Mouse (Mus musculus) layer of hippocampus, adult 18-20 months (tissue): Measurements from ENCODE around the gene Otp. TPM values are rescaled to one million over a fixed set of nuclear protein-coding genes. Genes with fewer than 3 reads are reported as not detected.

Experiments used
- DNase-seq, 2 experiments: peaks; one replicate each; pipeline ENCODE4 v3.0.0; 2022; ENCODE audit warnings: low spot score in 2 of 2
- long read RNA-seq: library from polyadenylated mRNA; stranded (forward); transcript quantifications from one replicate; pipeline ENCODE4 v2.0.0, GENCODE M21; 2021
- total RNA-seq, 2 experiments: library from RNA; stranded (reverse); gene quantifications; 2 replicates each; pipeline ENCODE4 v1.2.3; 2021

The Otp gene
- not detected for total RNA-seq
- long read RNA-seq = 0 reads

- no peak for DNase-seq
Observed at GRCm38 (mm10) chr13:94875396-94875880, at the start of gene Otp. Otp (plus strand) TSS chr13:94875602.

- no peak for DNase-seq
Observed at GRCm38 (mm10) chr13:94826389-94826788, 49.0 kb upstream of the Otp start.

DNA sequence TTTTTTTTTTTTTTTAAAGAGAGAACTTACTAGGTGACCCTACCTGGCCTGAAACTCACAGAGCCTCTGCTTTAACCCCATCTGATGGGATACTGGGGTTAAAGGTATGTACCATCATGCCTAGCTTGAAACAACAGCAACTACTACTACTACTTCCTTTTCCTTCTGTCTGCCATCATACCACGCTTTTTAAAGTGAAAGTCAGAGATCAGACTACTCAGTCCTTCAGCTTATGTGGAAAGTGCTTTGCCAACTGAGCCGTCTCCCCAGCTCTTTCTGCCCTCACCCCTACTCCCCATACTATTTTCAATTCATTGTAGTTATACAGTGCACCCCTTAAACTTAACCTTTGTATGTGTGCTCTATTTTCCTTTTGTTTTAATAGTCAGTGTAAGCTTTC is 48.4 kb upstream of the Otp start:
- DNase-seq = no peak

GRCm38 (mm10) chr13:94827847-94828246 is 47.6 kb upstream of the Otp start:
- DNase-seq = no peak

DNA sequence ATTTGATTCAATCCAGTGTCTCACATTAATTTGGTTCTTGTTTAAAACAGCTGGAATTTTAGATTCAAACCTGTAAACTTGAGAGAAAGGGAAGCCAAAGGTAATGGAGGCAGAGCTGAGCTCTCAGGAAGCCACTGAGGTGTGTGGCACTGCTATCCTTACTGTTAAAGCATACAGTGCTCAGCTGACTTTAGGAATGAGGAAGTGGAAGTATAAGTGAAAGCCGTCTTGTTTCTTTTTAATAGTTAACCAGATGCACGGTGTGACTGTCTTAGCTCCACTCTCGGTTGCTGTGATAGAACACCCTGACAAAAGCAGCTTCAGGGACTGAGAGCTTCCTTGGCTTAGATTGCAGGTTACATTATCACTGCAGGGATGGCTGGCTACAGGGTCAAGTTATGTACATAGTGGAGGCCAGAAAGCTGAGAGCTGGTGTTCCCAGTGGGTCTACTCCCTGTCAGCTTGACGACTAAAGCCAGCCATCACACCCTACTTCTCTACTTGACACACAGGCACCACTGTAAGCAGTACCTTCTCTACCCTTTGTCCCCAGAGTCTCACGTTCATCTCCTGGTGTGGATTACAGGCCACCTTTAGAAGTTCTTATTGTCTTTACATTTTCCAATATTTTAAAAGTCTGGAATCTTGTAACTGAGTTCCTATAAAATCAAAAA is 37.2 kb upstream of the Otp start:
- DNase-seq = no peak

GRCm38 (mm10) chr13:94838756-94839337 is 36.6 kb upstream of the Otp start:
- DNase-seq = peak in 1 of 2 experiments; percentile 19

DNA sequence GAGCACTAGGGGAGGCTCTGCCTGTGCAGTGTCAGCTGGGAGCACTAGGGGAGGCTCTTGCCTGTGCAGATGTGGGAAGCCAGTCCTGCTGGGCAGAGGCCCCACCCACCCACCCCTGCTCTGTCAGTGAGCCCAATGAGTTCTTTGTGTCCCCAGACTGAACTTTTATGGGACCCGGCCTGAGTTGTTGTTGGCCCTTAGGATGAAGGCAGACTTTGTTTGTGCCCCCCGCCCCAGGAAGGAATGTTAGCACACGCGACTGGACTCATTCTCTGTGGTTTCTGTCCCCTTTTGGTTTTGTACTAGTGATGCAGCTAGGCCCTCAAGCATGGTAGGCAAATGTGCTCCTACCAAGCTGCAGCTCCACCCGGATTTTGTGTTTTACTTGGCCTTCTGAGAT is 32.2 kb upstream of the Otp start:
- DNase-seq = no peak

GRCm38 (mm10) chr13:94847870-94848269 is 27.5 kb upstream of the Otp start:
- no peak for DNase-seq

DNA sequence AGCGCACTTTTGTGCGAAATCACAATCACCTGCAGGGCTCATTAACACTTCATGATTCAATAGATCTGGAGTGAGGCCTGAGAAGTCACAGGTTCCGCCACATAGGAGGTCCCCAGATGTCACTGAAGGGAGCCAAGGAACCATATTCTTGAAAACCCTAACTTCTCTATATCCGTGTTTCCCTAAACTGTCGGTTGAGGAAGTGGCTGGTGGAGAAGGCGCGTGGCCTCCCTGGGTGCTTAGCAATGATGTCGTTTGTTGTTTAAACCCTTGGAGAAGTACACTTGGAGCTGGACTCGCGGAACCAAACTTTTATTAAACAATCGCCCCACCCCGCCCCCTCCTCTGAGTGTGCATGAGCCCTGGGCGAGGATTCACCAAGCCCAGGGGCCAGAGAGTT is 26.1 kb upstream of the Otp start:
- no peak for DNase-seq

- no peak for DNase-seq
Observed at GRCm38 (mm10) chr13:94858016-94858575, 17.3 kb upstream of the Otp start.

GRCm38 (mm10) chr13:94859256-94859655 is 16.1 kb upstream of the Otp start:
- no peak for DNase-seq

- no peak for DNase-seq
Observed at GRCm38 (mm10) chr13:94862491-94863230, 12.7 kb upstream of the Otp start.

DNA sequence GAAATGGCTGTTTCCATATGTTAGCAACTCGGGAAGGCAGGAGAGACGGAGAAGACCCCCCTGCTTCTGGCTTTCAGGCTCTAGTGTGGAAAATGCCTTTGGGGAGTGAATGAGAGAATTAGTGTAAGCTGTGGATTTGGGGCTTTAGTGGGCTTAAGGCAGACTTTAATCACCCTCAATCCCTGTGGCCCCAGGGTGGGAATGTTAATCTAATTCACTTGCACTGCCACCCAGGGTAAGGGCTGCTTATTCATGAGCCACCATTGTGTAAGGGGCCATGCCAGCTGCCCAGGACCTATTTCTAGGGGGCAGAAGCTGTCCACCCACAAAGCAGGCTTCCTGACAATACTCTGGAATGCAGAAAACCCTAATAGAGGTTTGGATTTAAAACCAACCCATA is 8.5 kb upstream of the Otp start:
- no peak for DNase-seq

DNA sequence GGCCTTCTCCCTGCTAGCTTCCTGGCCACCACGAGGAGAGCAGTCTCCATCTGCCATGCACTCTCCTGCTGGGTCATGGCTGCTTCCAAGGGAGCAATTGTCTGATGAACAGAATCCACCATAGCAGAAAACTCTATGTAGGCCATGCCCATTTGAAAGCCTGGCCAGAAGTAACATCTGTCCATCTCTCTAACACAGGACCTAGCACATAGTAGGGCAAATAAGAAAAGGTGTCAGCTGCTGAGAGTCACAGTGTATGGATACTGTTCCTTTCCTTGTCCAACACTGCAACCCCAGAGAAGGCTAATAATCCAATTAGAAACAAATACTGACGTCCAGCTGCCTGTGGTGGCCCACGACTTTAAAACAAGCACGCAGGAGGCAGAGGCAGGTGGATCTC is 7.6 kb upstream of the Otp start:
- no peak for DNase-seq

- no peak for DNase-seq
Observed at GRCm38 (mm10) chr13:94868478-94868950, 6.9 kb upstream of the Otp start.

DNA sequence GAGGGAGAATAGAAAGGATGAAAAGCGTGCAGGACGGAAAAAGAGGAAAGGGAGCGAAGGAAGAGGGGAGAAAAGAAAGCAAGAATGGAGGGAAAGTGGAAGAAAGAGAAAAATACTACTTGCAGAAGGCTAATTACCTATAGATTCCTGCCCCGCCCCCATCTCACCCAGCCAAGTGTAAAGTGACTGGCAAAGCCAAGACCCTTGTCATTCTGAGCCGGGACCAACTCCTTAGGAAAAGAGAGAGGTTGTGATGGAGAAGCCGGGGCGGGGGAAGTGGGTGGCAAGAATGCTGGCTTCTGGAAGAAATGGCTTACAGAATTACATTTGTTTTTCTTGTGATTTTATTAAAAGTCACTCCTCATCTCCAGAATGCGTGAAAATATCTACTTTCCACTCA is 5.9 kb upstream of the Otp start:
- DNase-seq = no peak

DNA sequence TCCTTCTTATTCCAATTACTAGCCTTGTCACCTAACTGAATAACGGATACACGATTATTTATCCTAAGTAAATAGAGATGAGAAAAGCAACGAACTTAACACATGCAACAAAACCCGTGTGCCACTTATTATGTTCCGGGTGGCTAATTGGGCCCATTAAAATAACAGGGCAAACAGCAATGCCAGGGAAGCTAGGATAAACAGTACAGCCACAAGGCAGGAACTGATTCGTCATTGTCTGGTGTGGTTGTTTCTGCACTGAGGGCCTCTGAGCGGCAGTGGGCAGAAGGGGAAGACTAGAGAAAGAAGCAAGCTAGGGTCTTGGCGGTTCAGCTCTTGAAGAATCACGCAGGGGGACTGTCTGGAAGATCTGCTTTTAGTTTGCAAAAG is 5.3 kb upstream of the Otp start:
- no peak for DNase-seq

DNA sequence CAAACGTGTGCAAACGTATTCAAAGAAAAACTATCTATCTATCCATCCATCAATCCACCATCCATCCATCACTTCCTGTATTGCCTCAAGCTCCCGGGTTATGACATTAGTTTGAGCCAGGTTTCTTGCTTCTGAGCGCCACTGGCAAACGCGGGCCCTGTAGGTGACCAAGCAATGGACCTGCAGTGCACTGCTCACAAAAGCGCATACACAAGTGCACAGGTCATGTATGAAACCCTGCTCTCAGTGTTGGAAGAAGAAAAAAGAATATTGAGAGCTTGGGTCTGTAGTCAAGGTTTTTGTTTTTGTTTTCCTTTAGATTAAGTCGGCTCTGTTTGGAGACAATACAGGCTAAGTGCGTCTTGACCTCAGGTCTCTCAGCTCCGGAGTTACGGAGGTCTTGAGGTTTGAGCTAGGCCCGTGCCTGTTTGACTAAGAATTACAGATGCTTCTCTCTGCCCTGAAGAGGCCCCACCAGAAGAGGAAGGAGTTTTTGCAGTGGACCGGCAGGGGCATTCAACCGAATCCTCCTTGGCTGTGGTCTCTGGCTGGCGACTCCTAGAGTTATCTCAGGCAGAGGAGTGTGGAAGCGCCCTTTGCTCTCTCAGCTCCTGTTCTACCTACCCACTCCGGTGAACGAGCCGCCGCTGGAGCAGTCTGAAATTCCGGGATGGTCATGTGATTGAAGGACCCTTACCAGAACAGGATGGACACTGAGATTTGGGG is 4.8 kb upstream of the Otp start:
- DNase-seq = no peak

DNA sequence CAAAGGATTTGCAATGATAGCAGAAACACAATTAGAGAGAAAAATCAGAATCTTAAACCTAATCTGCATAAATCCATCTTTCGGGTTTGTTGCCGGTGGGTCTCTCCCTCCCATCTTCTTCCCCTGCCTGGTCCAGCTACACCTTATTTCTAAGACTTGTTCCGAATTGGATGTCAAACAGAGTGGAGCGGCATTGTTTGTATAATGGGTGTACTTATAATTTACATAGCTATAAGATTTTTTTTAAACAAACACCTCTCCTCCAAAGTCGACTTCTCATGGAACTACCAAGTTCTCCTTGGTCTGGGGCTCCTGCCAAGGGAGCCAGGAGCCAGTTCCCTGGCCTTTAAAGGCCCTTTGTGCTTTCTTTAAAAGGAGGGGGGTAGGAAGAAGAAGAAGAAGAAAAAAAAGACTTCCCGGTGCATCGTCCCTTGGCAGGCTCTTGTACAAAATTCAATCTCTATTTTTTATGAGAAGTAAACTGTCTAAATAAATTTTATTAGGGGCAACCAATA is 3.5 kb upstream of the Otp start:
- no peak for DNase-seq

DNA sequence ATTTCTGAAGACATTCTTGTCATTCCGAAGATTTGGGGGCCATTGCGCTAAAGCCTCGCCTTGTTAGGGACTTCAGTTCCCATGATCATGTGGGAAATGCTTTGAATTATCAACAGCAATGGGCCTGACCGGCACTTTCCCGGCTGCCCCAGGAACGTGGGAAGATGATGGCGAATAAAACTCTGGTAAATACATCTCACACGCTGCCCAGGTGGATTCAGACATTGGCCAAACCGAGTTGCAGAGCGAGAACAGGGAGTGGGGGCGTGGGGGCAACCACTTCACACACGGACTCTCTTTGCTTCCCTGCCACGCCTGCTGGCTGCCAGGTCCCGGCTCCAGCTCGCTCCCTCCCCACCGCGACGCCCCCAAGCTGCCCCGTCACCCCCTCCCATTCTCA is 3.0 kb upstream of the Otp start:
- DNase-seq = no peak
